Mouse (Mus musculus) G1E (cell line): ENCODE measurements around the gene Csta1. TPM values are rescaled to one million over a fixed set of nuclear protein-coding genes. Genes with fewer than 3 reads are reported as not detected.
"Not testable (repeated sequence)": the region's sequence is repeated elsewhere in the genome, so short reads cannot be mapped to it uniquely, and the experiment has no call there.

Experiments used
- ATAC-seq: 2 replicates; pipeline ENCODE4 v1.8.0; 2016; ENCODE audit warnings: mild to moderate bottlenecking; ENCODE audit not compliant: insufficient number of reproducible peaks, poor library complexity, low FRiP score, severe bottlenecking; ENCODE audit errors: extremely low read depth
- DNase-seq: peaks from one replicate; pipeline ENCODE4 v3.0.0; 2012; ENCODE audit warnings: low spot score
- H3K27me3 ChIP-seq: 2 replicates; pipeline ENCODE4 v1.6.1; 2012; ENCODE audit warnings: mild to moderate bottlenecking, low read length, inconsistent platforms; ENCODE audit not compliant: insufficient read depth
- H3K36me3 ChIP-seq: replicated peaks from 2 replicates; pipeline ENCODE3; 2012; ENCODE audit warnings: mild to moderate bottlenecking, inconsistent platforms
- H3K4me1 ChIP-seq: 2 replicates; pipeline ENCODE4 v1.6.1; 2012; ENCODE audit warnings: low read depth, low read length, inconsistent platforms, mixed read lengths; ENCODE audit not compliant: insufficient read depth
- H3K4me3 ChIP-seq: 2 replicates; pipeline ENCODE4 v1.5.1; 2012; ENCODE audit warnings: low read depth, mild to moderate bottlenecking, inconsistent platforms, low read length, moderate library complexity, mixed read lengths
- H3K9me3 ChIP-seq: replicated peaks from 2 replicates; pipeline ENCODE4 v1.6.1; 2012; ENCODE audit warnings: inconsistent platforms
- CTCF ChIP-seq: IDR thresholded peaks from 2 replicates; pipeline ENCODE4 v1.5.1; 2012; ENCODE audit warnings: low read depth, low read length, inconsistent platforms, mixed read lengths
- GATA1 ChIP-seq: IDR thresholded peaks from 2 replicates; pipeline ENCODE4 v1.6.1; 2012; ENCODE audit warnings: borderline replicate concordance, low read length, inconsistent platforms, mixed read lengths
- GATA2 ChIP-seq: IDR thresholded peaks from 2 replicates; pipeline ENCODE4 v1.6.1; 2012; ENCODE audit warnings: low read depth, low read length, inconsistent platforms, borderline replicate concordance
- POLR2AphosphoS5 ChIP-seq: IDR thresholded peaks from 2 replicates; pipeline ENCODE4 v1.6.1; 2012; ENCODE audit warnings: low read depth, low read length, inconsistent platforms; ENCODE audit not compliant: insufficient replicate concordance
- TAL1 ChIP-seq: conservative IDR thresholded peaks from 2 replicates; pipeline ENCODE4 v1.6.1; 2012; ENCODE audit warnings: low read depth, low read length, inconsistent platforms, mixed read lengths
- polyA plus RNA-seq: library from polyadenylated mRNA; stranded (reverse); fragments of >175 nt; gene quantifications from 2 replicates; pipeline ENCODE4 v1.2.3, GENCODE M21; 2012
- total RNA-seq, 2 experiments: library from RNA; stranded (forward) in 1 of 2; stranded (reverse) in 1 of 2; fragments of 200-1000 nt in 1 of 2; fragments of >200 nt in 1 of 2; fragmentation: Nextera tagmentation in 1 of 2; gene quantifications; 2 replicates each; pipeline ENCODE4 v1.2.3; 2014 to 2017

Csta1 gene
- total RNA-seq (2014; fragmentation: Nextera tagmentation) = not detected in 2 replicates
- 0.12 and 0.16 TPM in 2 replicates for total RNA-seq (2017)
- not detected in 2 replicates for polyA plus RNA-seq

DNA sequence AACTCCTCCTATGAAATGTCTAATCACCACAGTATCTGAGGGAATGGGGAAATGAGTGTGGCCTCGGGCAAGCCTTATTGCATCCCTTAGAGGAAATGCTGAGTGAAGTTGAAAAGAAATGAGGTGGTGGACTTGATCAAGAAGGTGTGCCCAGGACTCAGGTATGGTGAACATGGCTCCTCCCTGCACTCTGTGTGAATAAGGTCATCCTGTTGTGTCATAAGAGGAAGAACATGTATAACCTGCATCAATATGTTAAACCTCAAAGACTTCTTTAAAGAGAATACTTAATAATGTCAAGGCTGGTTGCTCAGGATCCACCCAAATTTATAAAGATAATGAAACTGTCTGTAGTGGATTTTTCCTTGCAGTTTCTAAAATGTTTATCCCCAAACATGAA, at the start of gene Csta1:
Gene Csta1, minus strand, starts transcription at position 101 of the 400 bp plus-strand sequence.
- no peak within 1 kb of the TSS for H3K4me3 ChIP-seq
- TF ChIP-seq GATA1 = no peak
- no peak for ATAC-seq
- no peaks in the 10 kb centered on the region for H3K9me3 ChIP-seq
- H3K4me1 ChIP-seq = no peaks in the 10 kb centered on the region
- H3K36me3 ChIP-seq = no peaks in the 10 kb centered on the region
- no peaks in the 10 kb centered on the region for H3K27me3 ChIP-seq
- no peak for DNase-seq

DNA sequence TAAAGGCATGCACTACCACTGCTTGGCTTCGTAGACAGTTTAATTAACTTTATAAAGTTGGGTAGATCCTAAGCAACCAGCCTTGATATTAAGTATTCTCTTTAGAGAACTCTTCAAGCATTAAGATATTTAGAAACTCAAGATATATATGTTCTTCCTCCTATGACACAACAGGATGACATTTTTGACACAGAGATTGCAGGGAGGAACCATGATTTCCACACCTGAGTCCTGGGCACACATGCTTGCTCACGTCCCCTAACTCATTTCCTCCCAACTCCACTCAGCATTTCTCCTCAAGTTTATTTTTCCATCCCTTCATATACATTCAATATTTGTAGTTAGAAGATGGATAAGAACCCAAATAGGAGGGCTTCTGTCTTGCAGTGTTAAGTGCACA, 48.9 kb upstream of the Csta1 start:
- Histone ChIP-seq H3K4me1 (no peaks in the 10 kb centered on the region), H3K36me3 (no peaks in the 10 kb centered on the region), H3K9me3 (no peaks in the 10 kb centered on the region), H3K27me3 (peaks cover 5% of the 10 kb centered on the region), H3K4me3 (no peak overlapping the region)
- DNase-seq = no peak
- TF ChIP-seq GATA1 = no peak
- TF ChIP-seq GATA2 = no peak
- no peak for TF ChIP-seq TAL1
- no peak for TF ChIP-seq CTCF
- TF ChIP-seq POLR2AphosphoS5 = no peak
- no peak for ATAC-seq

DNA sequence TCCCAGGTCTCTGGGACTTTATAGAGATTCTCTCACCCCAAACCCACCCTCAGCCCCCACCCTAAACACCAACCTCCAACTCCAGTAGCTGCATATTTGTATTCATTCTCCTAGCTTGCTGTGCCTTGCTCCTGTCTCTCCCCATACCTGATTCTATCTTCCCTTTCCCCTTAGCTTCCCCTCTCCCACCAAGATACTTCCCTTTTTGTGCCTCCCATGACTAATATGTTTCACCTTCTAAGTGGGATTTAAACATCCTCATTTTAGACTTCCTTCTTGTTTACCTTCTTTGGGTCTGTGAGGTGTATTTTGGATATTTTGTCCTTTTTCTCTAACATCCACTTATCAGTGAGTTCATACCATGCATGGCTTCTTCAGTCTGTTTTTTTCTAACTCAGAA, 45.1 kb upstream of the Csta1 start:
- Histone ChIP-seq H3K9me3 (no peaks in the 10 kb centered on the region), H3K36me3 (no peaks in the 10 kb centered on the region), H3K4me3 (no peak overlapping the region), H3K4me1 (no peaks in the 10 kb centered on the region), H3K27me3 (peaks cover 5% of the 10 kb centered on the region)
- ATAC-seq (no peak), DNase-seq (no peak)
- TF ChIP-seq TAL1 = no peak
- no peak for TF ChIP-seq GATA2
- no peak for TF ChIP-seq GATA1
- no peak for TF ChIP-seq CTCF

DNA sequence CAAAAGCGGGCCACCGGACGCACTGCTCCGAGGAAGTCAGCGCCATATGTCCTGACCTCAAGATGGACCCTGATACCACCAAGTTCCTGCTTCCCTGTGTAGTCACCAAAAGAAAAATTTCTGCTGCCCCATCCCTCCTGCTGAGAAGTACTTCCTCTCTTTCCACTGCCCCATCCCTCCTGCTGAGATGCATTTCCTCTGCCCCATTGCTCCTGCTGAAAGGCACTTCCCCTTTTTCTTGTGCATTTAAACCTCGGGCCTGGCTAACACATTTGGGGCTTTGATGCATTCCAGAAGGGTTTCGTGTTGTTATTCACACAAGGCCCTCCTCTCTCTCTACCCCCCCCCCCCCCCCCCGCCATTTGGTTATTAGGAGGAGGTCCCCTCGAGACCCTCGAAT, 36.8 kb upstream of the Csta1 start:
- not testable (repeated sequence) for H3K9me3 ChIP-seq, H3K4me1 ChIP-seq, DNase-seq, H3K27me3 ChIP-seq, H3K36me3 ChIP-seq, ATAC-seq, H3K4me3 ChIP-seq

DNA sequence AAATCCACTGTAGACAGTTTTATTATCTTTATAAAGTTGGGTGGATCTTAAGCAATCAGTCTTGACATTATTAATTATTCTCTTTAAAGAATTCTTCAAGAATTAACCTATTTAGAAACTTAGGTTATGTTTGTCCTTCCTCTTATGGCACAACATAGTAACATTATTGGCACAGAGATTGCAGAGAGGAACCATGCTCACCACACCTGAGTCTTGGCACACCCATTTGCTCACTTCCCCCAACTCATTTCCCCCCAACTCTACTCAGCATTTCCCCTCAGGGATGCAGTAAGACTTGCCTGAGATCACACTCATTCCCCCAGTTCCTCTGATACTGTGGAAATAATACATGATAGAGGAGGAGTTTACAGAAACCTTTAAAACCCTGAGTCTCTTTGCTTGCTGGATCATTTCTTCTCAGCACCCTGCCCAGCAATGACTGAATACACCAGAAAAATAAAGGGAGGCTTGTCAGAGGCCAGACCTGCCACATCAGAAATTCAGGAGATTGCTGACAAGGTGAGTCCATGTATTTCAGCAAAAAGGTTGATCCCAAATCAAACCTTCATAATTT, 25.4 kb upstream of the Csta1 start, which contains the start of gene Stfa2l1:
Gene Stfa2l1, plus strand, starts transcription at position 410 of the 574 bp plus-strand sequence.
- DNase-seq (no peak), ATAC-seq (no peak)
- TF ChIP-seq GATA2 (no peak), TAL1 (no peak), GATA1 (no peak), POLR2AphosphoS5 (no peak), CTCF (no peak)
- Histone ChIP-seq H3K4me1 (no peaks in the 10 kb centered on the region), H3K36me3 (no peaks in the 10 kb centered on the region), H3K27me3 (no peaks in the 10 kb centered on the region), H3K9me3 (no peaks in the 10 kb centered on the region), H3K4me3 (no peak within 1 kb of the TSS)

DNA sequence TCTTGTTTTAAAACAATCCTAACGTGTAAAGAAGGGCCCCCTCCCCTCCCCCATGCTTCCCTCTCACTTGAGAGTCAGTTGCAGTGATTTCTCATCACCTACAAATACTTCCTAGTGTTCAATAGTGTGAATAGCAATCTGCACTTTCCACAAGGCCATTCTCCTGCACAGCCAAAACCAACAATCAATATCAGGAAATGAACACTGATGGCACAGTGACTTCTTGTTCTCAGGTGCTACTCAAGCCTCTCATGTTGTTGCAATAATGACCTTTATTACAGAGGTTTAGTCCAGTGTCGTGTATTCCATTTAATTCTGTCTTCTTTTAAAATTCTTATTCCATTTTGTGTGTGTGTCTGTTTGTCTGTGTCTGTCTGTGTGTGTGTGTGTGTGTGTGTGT, 7.2 kb upstream of the Csta1 start:
- Histone ChIP-seq H3K4me3 (no peak overlapping the region), H3K9me3 (no peaks in the 10 kb centered on the region), H3K36me3 (no peaks in the 10 kb centered on the region), H3K4me1 (no peaks in the 10 kb centered on the region), H3K27me3 (no peaks in the 10 kb centered on the region)
- DNase-seq (no peak), ATAC-seq (no peak)
- TF ChIP-seq POLR2AphosphoS5 (no peak), GATA2 (no peak), GATA1 (no peak), TAL1 (no peak), CTCF (no peak)

DNA sequence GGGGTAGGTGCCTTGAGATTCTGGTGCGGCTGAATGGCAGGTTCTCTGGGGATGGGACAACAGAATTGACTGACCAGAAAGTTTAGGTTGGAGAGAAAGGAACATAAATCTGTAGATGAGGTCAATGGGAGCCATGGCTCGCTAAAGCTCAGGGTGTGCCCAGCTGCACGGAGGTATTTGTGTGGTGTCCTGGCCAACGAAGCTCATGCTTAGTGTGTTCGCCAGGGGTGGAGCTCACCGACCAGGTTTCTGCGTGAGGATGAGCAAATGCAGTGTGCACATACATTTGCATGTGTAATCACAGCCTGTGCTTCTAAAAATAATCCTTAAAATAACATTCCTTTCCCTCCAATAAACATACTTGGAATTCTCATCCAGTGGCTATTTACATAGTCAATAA, 2.9 kb downstream of the Csta1 start:
- Histone ChIP-seq H3K9me3 (no peaks in the 10 kb centered on the region), H3K4me3 (no peak overlapping the region), H3K4me1 (no peaks in the 10 kb centered on the region), H3K27me3 (no peaks in the 10 kb centered on the region), H3K36me3 (no peaks in the 10 kb centered on the region)
- ATAC-seq (no peak), DNase-seq (no peak)
- no peak for TF ChIP-seq POLR2AphosphoS5
- no peak for TF ChIP-seq GATA1
- TF ChIP-seq TAL1 = no peak
- TF ChIP-seq GATA2 = no peak
- no peak for TF ChIP-seq CTCF

DNA sequence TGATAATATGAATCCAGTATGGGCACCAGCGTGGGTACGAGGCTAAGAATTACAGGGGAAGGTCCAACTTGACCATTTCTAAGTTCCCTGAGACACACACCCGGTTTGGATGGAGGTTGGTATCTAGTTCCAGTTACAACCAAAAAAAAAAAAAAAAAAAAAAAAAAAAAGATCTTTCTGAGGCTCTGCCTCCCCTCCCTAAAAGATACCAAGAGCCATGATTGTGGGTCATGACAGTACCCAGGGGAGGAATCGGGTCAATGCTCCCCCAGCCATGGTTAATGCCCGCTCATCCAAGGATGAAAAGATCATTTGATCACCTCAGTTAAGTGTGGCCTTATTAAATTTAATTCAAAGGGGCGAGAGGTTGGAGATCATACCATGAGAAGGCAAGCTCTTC, 15.3 kb downstream of the Csta1 start:
- not testable (repeated sequence) for H3K4me1 ChIP-seq, H3K27me3 ChIP-seq, H3K36me3 ChIP-seq, DNase-seq, H3K9me3 ChIP-seq, H3K4me3 ChIP-seq, ATAC-seq

DNA sequence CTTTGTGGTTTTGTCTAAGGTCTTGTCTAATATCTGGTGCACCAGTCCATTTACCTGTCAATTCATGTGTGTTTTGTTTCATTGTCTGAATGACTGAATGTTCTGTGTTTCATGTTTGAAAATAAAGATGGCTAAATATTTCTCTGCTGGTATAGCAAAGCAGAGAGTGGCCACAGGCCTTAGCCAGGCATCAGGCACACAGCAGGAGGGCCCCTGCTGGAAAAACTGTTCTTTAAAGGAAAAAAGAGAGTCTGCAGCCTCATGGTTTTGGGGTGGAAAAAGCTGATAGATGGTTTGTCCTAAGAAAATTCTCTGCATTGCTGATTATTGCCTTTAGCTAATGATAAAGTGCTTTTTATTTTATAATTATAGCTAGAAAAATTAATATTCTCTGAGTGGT, 19.6 kb downstream of the Csta1 start:
- H3K4me1 ChIP-seq, H3K4me3 ChIP-seq, ATAC-seq, H3K27me3 ChIP-seq, DNase-seq, H3K9me3 ChIP-seq, H3K36me3 ChIP-seq: not testable (repeated sequence)
